Mouse (Mus musculus) frontal cortex, adult 2 months (tissue): ENCODE results near the gene Amy1. TPM values are rescaled to one million over a fixed set of nuclear protein-coding genes. Genes with fewer than 3 reads are reported as not detected.
"Not testable (repeated sequence)": the region's sequence is repeated elsewhere in the genome, so short reads cannot be mapped to it uniquely, and the experiment has no call there.

Source experiments
- DNase-seq, 2 experiments: peaks; one replicate each; pipeline ENCODE4 v3.0.0; 2022; ENCODE audit warnings: low spot score in 1 of 2; ENCODE audit errors: extremely low spot score in 1 of 2
- polyA plus RNA-seq: library from polyadenylated mRNA; depleted of rRNA; stranded (reverse); fragments of >200 nt; gene quantifications from 2 replicates; pipeline ENCODE4 v1.2.3, GENCODE M21; 2012; rRNA removed

Gene Amy1
- polyA plus RNA-seq, result 82.8 and 93.2 TPM in 2 replicates

DNA sequence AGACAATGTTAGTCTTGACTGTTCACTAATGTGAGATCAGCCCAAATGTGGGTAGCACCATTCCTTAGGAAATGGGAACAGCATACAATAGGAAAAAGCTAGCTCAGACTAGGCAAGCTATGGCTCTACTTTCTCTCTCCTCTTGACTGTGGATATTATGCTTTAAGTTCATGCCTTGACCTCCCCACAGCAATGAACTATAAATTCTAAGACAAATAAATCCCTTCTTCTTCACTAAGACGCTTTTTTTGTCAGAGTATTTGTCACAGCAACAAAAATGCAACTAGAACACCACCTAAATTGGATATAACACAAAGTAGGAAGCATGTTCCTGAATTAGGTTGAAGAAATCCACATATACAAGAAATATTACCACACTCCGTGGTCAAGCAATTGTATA, at the start of gene Amy1:
Gene Amy1 (minus strand): TSS at position 101 of the 400 bp plus-strand sequence.
- DNase-seq, result no peak

DNA sequence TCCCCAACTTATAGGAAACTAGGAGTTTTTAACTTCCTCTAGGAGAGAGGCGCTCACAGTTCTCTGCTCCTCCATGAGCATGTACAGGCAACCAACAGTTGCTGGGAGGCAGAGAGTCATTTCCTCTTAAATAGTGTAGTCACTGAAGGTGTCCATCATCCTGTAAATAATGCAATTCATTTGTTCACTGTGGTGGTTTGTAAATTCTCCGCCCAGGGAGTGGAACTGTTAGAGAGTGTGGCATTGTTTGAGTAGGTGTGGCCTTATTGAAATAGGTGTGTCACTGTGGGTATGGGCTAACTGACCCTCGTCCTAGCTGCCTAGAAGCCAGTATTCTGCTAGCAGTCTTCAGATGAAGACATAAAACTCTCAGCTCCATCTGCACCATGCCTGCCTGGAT, 47.8 kb upstream of the Amy1 start:
- no peak for DNase-seq

DNA sequence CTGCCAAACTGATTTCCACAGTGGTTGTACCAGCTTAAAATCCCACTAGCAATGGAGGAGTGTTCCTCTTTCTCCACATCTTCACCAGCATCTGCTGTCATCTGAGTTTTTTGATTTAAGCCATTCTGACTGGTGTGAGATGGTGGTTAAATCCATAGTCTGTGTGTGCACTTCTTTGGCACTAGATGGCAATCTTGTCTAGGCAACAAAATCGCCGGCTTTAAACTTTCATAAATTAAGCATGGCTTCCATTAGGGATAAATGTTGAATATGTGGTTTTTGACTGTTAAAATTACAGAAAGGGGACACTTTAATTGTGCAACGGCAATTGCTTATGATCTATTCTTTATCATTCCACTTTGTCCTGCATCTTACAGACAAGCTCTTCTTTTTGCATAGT, 44.9 kb upstream of the Amy1 start:
- DNase-seq, result peak in 1 of 2 experiments; percentile 50

DNA sequence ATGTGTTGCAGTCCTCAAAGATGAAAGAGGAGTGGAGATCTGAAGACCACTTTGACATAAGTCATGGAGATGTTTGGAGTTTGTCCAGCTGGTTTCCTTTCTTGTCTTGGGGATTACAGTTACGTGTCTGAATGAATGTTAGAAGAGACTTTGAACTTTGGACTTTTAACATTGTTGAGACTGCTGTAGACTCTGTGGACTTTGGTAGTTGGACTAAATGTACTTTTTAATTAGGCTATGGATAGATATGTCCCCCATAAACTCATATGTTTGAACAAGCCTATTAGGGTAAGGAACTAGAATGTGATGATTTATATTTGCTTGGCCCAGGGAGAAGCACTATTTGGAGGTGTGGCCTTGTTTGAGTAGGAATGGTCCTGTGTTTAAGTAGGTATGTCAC, 33.0 kb upstream of the Amy1 start:
- DNase-seq, result no peak

DNA sequence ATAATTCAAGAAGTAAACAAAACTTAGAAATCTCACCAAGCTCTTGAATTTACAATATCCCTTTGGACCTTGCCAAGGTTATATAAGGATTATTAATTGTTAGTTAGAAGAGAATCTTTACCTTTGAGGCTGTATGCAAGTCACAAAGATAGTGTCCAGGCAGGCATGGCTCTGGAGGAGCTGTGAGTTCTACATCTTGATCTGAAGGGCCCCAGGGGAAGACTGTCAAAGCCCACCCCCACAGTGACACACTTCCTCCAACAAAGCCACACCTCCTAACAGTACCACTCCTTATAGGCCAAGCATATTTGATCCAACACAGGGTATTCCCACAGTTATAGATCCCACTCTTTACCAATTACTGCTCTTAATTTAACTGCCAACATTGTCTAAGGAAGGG, 27.7 kb upstream of the Amy1 start:
- DNase-seq, result no peak

DNA sequence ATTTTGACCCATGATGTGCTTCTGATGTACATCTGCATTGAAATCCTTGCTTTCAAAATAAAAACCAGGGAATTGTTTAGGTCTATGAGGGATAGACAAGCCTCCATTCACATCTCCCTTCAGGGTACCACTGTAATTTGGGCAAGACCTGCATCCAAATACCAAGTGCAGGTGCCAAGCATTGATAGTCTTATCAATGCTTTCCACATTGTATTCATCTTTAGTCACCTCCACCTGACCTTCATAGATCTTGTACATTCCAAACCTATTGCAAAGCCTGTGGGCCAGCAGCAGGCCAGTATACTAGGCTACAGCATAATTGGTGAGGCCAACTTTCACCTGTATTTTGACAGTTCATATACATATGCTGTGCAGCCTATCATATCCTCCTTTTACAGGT, 25.1 kb upstream of the Amy1 start:
- no peak for DNase-seq

DNA sequence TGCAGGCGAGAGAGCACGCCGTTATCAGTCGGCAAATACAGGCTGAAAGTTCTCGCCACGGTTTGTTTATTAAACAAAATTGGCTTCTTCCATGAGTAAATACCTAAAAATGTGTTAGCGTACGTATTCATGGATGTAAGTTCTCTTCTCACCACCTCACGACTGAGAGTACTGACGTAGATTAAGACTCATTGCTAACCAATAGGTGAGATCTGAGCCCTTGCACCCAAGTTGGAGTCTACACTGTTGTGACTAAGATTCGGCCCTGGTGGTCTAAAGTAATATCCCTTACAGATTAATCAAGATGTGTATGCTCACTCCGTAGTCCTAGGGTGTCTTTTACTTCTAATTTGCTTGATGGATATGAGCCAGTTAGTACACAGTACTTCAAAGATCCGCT, 24.1 kb upstream of the Amy1 start:
- DNase-seq, result no peak

DNA sequence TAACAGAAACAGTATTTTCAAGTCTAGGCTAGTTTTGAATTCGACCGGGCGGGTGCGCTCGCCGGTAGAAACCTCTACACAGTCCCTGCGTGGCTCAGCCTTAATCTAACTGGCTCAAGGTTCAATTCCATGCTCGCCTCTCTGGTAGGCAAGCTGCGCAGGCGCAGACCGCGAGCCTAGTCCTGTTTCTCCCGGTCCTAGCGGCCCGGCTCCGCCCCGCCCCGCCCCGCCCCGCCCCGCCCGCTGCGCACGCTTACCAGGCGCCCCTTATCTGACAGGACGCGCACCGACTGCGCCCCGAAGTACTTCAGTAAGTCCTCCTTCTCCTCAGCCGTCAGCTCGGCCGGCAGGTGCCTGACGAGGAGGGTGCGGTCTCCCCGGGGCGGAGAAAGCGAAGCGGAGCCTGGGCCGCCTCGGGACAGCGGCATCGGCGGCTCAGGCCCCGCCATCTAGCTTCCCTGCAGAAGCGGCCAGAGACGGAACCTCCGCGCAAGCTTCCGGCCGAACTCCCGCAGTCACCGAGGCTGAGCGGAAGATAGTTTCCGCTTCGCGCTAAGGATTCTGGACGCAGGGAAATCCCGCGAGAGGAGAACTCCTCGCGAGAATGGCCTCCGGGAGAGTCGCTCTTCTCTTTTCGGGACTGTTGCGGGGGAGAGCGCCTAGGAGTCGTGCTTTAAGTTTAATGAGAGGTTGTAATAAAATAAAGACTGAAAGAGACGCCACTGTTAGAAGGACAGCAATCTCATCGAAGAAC, 23.3 kb upstream of the Amy1 start, which contains the start of gene Rnpc3:
Gene Rnpc3 (minus strand): TSS at position 544 of the 754 bp plus-strand sequence.
- peak; percentile 89 to 98 for DNase-seq

DNA sequence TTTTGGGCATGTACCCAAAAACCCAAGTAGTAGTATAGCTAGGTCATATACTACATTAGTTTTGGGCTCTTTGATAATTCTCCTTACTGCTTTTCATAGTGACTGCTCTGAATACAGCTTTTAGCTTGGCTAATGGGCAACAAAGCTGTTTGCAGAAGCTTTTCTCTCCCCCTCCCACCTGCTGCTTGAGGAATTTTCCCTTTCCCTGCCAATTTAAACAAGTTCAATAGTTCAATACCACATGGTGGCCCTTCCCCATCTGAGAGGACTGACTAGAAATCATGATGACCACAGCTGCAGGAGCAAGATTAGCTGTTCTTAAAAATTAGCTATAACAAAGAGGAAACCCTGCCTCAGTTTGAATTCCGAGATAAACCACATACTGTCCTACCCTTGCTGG, 15.7 kb downstream of the Amy1 start:
- DNase-seq, result no peak

DNA sequence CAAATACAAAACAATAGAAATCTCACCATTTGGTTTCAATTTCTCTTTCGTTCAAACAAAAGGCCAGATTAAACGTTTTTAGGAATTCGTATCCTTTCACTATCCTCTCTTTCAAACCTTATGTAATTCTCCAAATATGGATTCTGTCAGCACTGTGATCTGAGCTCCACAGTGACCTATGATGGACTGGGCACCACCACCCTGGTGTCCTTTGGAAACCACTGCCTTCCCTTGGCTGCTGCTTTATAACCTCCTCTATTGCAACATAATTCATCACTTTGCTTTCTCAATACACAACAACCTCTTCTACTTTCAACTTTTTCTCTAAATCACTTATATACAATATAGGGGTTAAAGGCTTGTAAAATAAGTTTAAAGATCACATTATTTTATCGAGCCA, 31.9 kb downstream of the Amy1 start:
- no peak for DNase-seq

DNA sequence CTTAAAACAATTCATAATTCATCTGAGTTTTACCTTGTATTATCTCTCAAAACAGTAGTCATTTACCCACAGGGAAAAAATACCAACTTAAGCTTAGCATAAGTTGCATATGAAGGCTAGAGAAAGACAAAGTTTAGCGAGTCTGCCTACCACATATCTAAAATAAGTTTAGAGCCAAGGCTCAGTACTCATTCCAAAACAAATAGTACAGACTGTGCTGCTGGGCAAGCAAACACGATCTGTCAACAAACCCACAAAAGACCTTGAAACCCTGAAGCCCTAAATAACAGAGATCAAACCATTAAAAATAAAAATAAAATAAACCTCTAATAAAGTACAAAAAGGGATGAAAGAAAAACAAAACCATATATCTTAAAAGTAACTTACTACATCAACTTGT, 32.4 kb downstream of the Amy1 start:
- DNase-seq, result no peak

DNA sequence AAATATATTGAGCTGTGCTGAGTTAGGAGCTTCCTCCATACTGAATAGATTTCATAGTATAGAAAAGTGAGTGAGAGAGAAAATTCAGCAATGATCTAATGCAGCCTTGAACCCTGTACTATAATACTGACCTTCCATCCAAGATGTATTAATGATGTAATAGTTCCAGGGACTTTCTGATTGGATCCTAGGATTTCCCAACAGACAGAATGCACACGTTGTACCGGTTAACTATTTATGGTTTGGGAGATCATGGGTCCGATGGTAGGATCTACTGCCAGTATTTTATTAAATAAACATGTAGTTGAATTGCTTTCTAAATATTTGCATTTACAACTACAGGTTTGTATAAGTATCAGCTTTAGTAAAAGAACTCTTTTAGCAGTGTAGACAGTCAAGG, 34.3 kb downstream of the Amy1 start:
- no peak for DNase-seq

DNA sequence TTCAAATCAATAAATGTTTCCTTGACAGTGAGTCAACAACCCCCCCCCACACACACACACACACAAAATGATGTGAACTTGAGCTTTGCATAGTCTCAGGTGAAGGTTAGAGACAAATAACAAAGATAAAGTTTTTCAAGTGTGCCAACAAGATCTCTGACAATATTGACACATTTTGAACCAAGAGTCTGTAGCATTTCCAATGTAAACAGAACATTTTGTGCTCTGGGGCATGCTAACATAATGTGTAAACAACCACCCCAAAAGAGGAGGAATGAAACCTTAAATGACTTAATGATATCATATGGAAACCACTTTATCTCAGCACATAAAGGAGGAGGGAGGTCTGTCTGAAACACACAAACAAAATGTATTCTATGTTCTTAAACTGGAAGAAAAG, 66.8 kb downstream of the Amy1 start:
- DNase-seq, result no peak

DNA sequence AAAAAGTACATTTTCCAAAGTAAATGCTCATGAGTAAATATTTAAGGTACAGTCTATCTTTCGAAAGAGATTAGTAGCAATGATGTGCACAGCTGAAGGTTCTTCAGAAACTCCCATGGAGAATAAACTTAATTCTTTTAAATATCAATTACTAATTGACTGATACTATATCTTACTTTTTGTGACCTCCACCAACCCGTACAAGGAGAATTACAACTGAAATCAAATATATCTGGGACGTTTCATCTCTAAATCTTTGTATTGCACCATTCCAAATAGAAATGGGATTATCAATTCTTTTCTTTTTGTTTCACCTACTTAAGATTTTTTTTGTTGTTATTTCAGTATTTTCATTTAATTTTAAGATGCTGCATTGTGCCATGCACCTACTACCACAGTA, 74.2 kb downstream of the Amy1 start, which contains the start of gene Amy2a1:
Gene Amy2a1 (minus strand): TSS at position 101 of the 400 bp plus-strand sequence.
- not testable (repeated sequence) for DNase-seq

Other genes with a start within 250 kb of the Amy1 start
- gene Amy2a1, start 74.3 kb downstream of the Amy1 start, polyA plus RNA-seq, result 0.86 TPM in 1 of 2 replicates, not detected in the other
- gene Rnpc3, start 23.4 kb upstream of the Amy1 start, polyA plus RNA-seq, result 43.9 and 53.8 TPM in 2 replicates